Mouse (Mus musculus) neural tube, embryonic 12.5 days (tissue): ENCODE data around the gene P2rx7. TPM values are rescaled to one million over a fixed set of nuclear protein-coding genes. Genes with fewer than 3 reads are reported as not detected.
"Not testable (repeated sequence)": the region's sequence is repeated elsewhere in the genome, so short reads cannot be mapped to it uniquely, and the experiment has no call there.

Experiments used
- ATAC-seq: fragments of 200-750 bp; cut with Nextera tagmentation; 2 replicates; pipeline ENCODE4 v1.8.0; 2017; ENCODE audit warnings: low read depth, mild to moderate bottlenecking, moderate TSS enrichment, moderate library complexity; ENCODE audit not compliant: low FRiP score
- H3K27ac ChIP-seq: fragments of 300-500 bp; sonication (generic); 2 replicates; pipeline ENCODE4 v1.5.1; 2016
- H3K27me3 ChIP-seq: fragments of 300-500 bp; sonication (generic); replicated peaks from 2 replicates; pipeline ENCODE4 v1.6.1; 2016; ENCODE audit warnings: mild to moderate bottlenecking
- H3K36me3 ChIP-seq: fragments of 300-500 bp; sonication (generic); 2 replicates; pipeline ENCODE4 v1.6.1; 2016; ENCODE audit warnings: mild to moderate bottlenecking
- H3K4me1 ChIP-seq: fragments of 300-500 bp; sonication (generic); 2 replicates; pipeline ENCODE4 v1.6.1; 2016
- H3K4me2 ChIP-seq: fragments of 300-500 bp; sonication (generic); replicated peaks from 2 replicates; pipeline ENCODE4 v1.6.1; 2016; ENCODE audit warnings: mild to moderate bottlenecking
- H3K4me3 ChIP-seq: fragments of 300-500 bp; sonication (generic); 2 replicates; pipeline ENCODE4 v1.5.1; 2016
- H3K9ac ChIP-seq: fragments of 300-500 bp; sonication (generic); 2 replicates; pipeline ENCODE4 v1.6.1; 2016; ENCODE audit warnings: mild to moderate bottlenecking
- H3K9me3 ChIP-seq: fragments of 300-500 bp; sonication (generic); 2 replicates; pipeline ENCODE4 v1.6.1; 2016; ENCODE audit warnings: mild to moderate bottlenecking
- WGBS: fragments of 180-500 bp; shearing (Covaris S2); methylation state at CpG from one replicate; pipeline ENCODE4 v1.1.7; 2016; 5-methylcytosine and 5-hydroxymethylcytosine counted together
- polyA plus RNA-seq: library from polyadenylated mRNA; unstranded; fragments of >200 nt; fragmentation: Nextera tagmentation; extraction: Ambion mirVana; gene quantifications from 2 replicates; pipeline ENCODE4 v1.2.1, GENCODE M21; 2016

P2rx7 gene
- polyA plus RNA-seq, 1 experiment from 2014 or later, result 2.8 TPM

DNA sequence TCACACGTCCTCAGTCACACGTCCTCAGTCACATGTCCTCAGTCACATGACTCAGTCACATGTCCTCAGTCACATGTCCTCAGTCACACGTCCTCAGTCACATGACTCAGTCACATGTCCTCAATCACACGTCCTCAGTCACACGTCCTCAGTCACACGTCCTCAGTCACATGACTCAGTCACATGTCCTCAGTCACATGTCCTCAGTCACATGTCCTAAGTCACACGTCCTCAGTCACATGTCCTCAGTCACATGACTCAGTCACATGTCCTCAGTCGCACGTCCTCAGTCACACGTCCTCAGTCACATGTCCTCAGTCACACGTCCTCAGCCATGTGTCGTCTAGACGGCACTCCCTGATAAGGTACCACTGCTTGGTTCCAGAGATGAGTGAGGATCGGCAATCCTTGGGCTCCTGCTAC lies 4.3 kb downstream of the P2rx7 start:
- not testable (repeated sequence) for H3K4me2 ChIP-seq, H3K27me3 ChIP-seq, H3K27ac ChIP-seq, H3K4me3 ChIP-seq, H3K9me3 ChIP-seq, H3K36me3 ChIP-seq, ATAC-seq, H3K9ac ChIP-seq
- 94% methylated on average over 14 of the region's 14 CpGs for WGBS
- H3K4me1 ChIP-seq, result peaks cover 17% of the 10 kb centered on the region; the same call in 1 of the 2 replicates

DNA sequence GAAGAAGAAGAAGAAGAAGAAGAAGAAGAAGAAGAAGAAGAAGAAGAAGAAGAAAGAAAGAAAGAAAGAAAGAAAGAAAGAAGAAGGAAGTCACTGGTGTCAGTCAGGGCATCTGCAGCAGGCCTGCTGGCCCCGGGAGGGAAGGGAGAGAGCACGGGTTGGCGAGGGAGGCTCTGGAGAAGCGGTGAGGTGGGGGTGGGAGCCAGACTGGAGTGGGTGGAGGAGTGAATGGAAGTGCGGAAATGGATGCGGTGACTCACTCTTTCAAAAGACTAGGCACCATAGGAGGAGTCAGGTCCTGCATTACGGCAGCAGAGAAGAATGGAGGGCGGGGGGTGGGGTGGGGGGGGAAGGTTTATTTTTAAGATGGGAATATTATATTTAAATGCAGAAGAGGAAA lies 5.6 kb downstream of the P2rx7 start:
- ATAC-seq, result no peak

GRCm38 (mm10) chr5:122650100-122650499 lies 6.4 kb downstream of the P2rx7 start:
- peaks cover 24% of the 10 kb centered on the region for H3K4me1 ChIP-seq
- no peak overlapping the region for H3K4me3 ChIP-seq
- H3K9me3 ChIP-seq, result no peaks in the 10 kb centered on the region
- ATAC-seq, result no peak
- H3K36me3 ChIP-seq, result no peaks in the 10 kb centered on the region
- 88% methylated on average over 8 of the region's 8 CpGs for WGBS
- no peak overlapping the region for H3K27ac ChIP-seq
- no peaks in the 10 kb centered on the region for H3K27me3 ChIP-seq
- H3K4me2 ChIP-seq, result no peak overlapping the region
- no peak overlapping the region for H3K9ac ChIP-seq

More for the DNA sequence above, 5.6 kb downstream of the P2rx7 start:
- no peaks in the 10 kb centered on the region for H3K27me3 ChIP-seq
- no peaks in the 10 kb centered on the region for H3K36me3 ChIP-seq
- H3K4me1 ChIP-seq, result peaks cover 20% of the 10 kb centered on the region
- no peak overlapping the region for H3K27ac ChIP-seq
- H3K9me3 ChIP-seq, result no peaks in the 10 kb centered on the region
- H3K4me2 ChIP-seq, result no peak overlapping the region
- WGBS, result 82% methylated on average over 8 of the region's 8 CpGs
- H3K9ac ChIP-seq, result no peak overlapping the region
- H3K4me3 ChIP-seq, result no peak overlapping the region

DNA sequence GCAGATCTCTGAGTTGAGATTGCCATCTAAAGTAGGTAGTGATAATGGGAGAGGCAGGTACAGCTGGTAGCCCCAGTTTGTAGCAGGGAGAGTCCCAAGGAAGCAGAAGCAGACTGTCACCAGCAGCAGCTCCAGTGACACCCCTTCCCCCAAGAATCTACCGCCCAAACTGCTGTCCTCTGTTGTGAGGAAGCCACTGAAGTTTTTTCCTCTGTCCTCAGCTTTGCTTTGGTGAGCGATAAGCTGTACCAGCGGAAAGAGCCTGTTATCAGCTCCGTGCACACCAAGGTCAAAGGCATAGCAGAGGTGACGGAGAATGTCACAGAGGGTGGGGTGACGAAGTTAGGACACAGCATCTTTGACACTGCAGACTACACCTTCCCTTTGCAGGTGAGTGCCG lies 8.8 kb downstream of the P2rx7 start:
- Histone ChIP-seq H3K9ac (no peak overlapping the region), H3K27me3 (no peaks in the 10 kb centered on the region), H3K27ac (no peak overlapping the region), H3K4me3 (no peak overlapping the region), H3K4me2 (no peak overlapping the region), H3K9me3 (no peaks in the 10 kb centered on the region), H3K4me1 (peaks cover 22% of the 10 kb centered on the region), H3K36me3 (no peaks in the 10 kb centered on the region)
- no peak for ATAC-seq
- 81% methylated on average over 7 of the region's 7 CpGs for WGBS

GRCm38 (mm10) chr5:122653112-122653445 lies 9.4 kb downstream of the P2rx7 start:
- Histone ChIP-seq H3K27ac (peak overlapping the region; percentile 33; the same call in 1 of the 2 replicates), H3K4me1 (peaks cover 22% of the 10 kb centered on the region), H3K4me3 (no peak overlapping the region), H3K36me3 (no peaks in the 10 kb centered on the region), H3K9me3 (no peaks in the 10 kb centered on the region), H3K27me3 (no peaks in the 10 kb centered on the region), H3K9ac (no peak overlapping the region), H3K4me2 (0 out of 2 replicates have a peak overlapping the region, but pooled peaks have one; percentile 14)
- 37% methylated on average over 10 of the region's 10 CpGs for WGBS
- ATAC-seq, result no peak

- H3K4me1 ChIP-seq, result peaks cover 22% of the 10 kb centered on the region
- 17% methylated on average over 15 of the region's 15 CpGs for WGBS
- 0 out of 2 replicates have a peak overlapping the region, but pooled peaks have one; percentile 18 for H3K9ac ChIP-seq
- no peaks in the 10 kb centered on the region for H3K9me3 ChIP-seq
- no peak overlapping the region for H3K4me3 ChIP-seq
- H3K27me3 ChIP-seq, result no peaks in the 10 kb centered on the region
- H3K36me3 ChIP-seq, result no peaks in the 10 kb centered on the region
- H3K4me2 ChIP-seq, result peak overlapping the region; percentile 30
- H3K27ac ChIP-seq, result peak overlapping the region; percentile 33
- peak; percentile 41; the same call in 1 of the 2 replicates for ATAC-seq
These were observed 9.9 kb downstream of the P2rx7 start for GRCm38 (mm10) chr5:122653446-122654267.

GRCm38 (mm10) chr5:122654268-122654573 lies 10.5 kb downstream of the P2rx7 start:
- ATAC-seq, result no peak
- H3K4me2 ChIP-seq, result peak overlapping the region; percentile 30

DNA sequence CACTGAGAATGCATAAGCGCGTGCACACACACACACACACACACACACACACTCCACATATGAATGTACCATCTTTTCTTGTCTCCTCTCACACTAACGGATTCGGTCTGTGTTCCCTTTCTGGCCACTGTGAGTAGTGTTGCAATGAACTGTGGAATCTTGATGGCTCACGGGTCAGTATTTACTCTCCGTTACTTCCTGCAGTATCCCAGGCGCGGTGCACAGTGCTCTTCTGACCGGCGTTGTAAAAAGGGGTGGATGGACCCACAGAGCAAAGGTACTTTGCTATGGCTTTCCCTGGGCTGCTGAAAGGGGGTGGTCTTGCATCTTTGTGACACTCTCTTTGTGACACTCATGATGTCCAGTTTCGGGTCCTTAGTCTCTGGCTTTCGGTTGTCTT lies 13.1 kb downstream of the P2rx7 start:
- ATAC-seq, result no peak
- no peak overlapping the region for H3K4me3 ChIP-seq

More at GRCm38 (mm10) chr5:122654268-122654573, 10.5 kb downstream of the P2rx7 start:
- no peak overlapping the region for H3K27ac ChIP-seq
- 47% methylated on average over 5 of the region's 5 CpGs for WGBS
- H3K4me3 ChIP-seq, result no peak overlapping the region
- H3K27me3 ChIP-seq, result no peaks in the 10 kb centered on the region
- H3K36me3 ChIP-seq, result no peaks in the 10 kb centered on the region
- no peak overlapping the region for H3K9ac ChIP-seq
- no peaks in the 10 kb centered on the region for H3K9me3 ChIP-seq
- H3K4me1 ChIP-seq, result peaks cover 22% of the 10 kb centered on the region

GRCm38 (mm10) chr5:122662501-122662900 lies 18.8 kb downstream of the P2rx7 start:
- no peak for ATAC-seq
- Histone ChIP-seq H3K4me1 (no peaks in the 10 kb centered on the region), H3K27ac (no peak overlapping the region), H3K9ac (no peak overlapping the region), H3K36me3 (no peaks in the 10 kb centered on the region), H3K4me3 (no peak overlapping the region), H3K9me3 (no peaks in the 10 kb centered on the region), H3K27me3 (no peaks in the 10 kb centered on the region), H3K4me2 (no peak overlapping the region)
- WGBS, result 97% methylated on average over 6 of the region's 6 CpGs

More for the DNA sequence above, 13.1 kb downstream of the P2rx7 start:
- Histone ChIP-seq H3K36me3 (no peaks in the 10 kb centered on the region), H3K4me1 (peaks cover 22% of the 10 kb centered on the region), H3K4me2 (no peak overlapping the region), H3K9ac (no peak overlapping the region), H3K27me3 (no peaks in the 10 kb centered on the region), H3K9me3 (no peaks in the 10 kb centered on the region), H3K27ac (no peak overlapping the region)
- 80% methylated on average over 12 of the region's 12 CpGs for WGBS

DNA sequence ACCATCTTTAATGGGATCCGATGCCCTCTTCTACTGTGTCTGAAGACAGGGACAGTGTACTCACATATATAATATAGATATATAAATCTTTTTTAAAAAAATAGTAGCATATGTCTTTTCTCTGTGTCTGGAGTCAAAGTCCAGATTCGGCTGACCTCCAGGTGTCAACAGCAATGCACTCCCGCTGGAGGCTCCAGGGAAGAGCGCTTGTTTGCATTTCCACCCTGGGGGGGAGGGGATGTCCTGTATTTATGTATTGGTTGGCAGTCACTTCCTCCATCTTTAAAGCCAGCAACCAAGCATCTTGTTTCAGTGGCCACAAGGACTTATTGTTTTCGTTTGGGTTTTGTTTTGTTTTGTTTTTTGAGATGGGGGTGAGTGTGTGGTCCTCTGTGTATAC lies 21.3 kb downstream of the P2rx7 start:
- 66% methylated on average over 5 of the region's 5 CpGs for WGBS
- Histone ChIP-seq H3K27ac (no peak overlapping the region), H3K9me3 (no peaks in the 10 kb centered on the region), H3K4me1 (peaks cover 5% of the 10 kb centered on the region; the same call in 1 of the 2 replicates), H3K9ac (no peak overlapping the region), H3K4me3 (no peak overlapping the region), H3K4me2 (no peak overlapping the region), H3K36me3 (no peaks in the 10 kb centered on the region), H3K27me3 (no peaks in the 10 kb centered on the region)
- ATAC-seq, result no peak

- no peak for ATAC-seq
- peaks cover 10% of the 10 kb centered on the region; the same call in 1 of the 2 replicates for H3K4me1 ChIP-seq
- H3K27ac ChIP-seq, result no peak overlapping the region
- H3K4me2 ChIP-seq, result no peak overlapping the region
- no peaks in the 10 kb centered on the region for H3K27me3 ChIP-seq
- no peaks in the 10 kb centered on the region for H3K36me3 ChIP-seq
- no peaks in the 10 kb centered on the region for H3K9me3 ChIP-seq
- H3K4me3 ChIP-seq, result no peak overlapping the region
- H3K9ac ChIP-seq, result no peak overlapping the region
- WGBS, result 79% methylated on average over 15 of the region's 15 CpGs
These were observed 25.5 kb downstream of the P2rx7 start for GRCm38 (mm10) chr5:122668981-122669897.

- not testable (repeated sequence) for ATAC-seq, H3K27ac ChIP-seq
- 79% methylated on average over 7 of the region's 7 CpGs for WGBS
These were observed 27.9 kb downstream of the P2rx7 start for GRCm38 (mm10) chr5:122671641-122672040.

More at GRCm38 (mm10) chr5:122671641-122672040, 27.9 kb downstream of the P2rx7 start:
- not testable (repeated sequence) for H3K9me3 ChIP-seq, H3K4me3 ChIP-seq, H3K4me1 ChIP-seq, H3K4me2 ChIP-seq, H3K36me3 ChIP-seq, H3K27me3 ChIP-seq, H3K9ac ChIP-seq
